Mouse (Mus musculus): ENCODE data around the gene Fpr3. TPM values are rescaled to one million over a fixed set of nuclear protein-coding genes. Genes with fewer than 3 reads are reported as not detected.

The Fpr3 gene
- polyA plus RNA-seq, 2 experiments, result not detected

DNA sequence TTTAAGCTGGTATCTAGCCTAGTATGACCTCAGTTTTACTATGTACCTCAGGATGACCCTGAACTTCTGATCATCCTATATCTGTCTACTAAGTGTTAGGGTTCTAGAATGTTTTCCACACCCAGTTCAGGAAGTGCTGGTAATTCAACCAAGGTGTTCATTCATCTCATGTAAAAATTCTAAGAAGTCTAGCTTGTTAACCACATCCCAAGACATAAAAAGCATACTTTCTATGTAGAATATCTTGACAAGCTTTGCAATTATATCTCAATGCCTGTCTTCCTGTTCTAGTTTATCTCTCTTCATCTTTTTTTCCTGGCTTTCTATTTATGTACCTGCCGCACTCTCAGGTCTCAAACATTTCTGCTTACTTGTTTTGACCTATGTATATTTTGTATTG lies 117.1 kb downstream of the Fpr3 start:
- H3K9me3 ChIP-seq (ENCODE audit: control insufficient read depth, low read length), result no peaks in the 10 kb centered on the region
- H3K4me3 ChIP-seq (replicated peaks; ENCODE audit: low read length), result no peak overlapping the region

More for the DNA sequence above, 117.1 kb downstream of the Fpr3 start:
- 92% methylated on average over 1 of the region's 1 CpGs for WGBS
- Histone ChIP-seq H3K36me3 (ENCODE audit: control insufficient read depth, insufficient read depth, low read length) (no peaks in the 10 kb centered on the region), H3K4me2 (replicated peaks; ENCODE audit: low read depth, low read length, severe bottlenecking) (no peak overlapping the region), H3K4me1 (ENCODE audit: control insufficient read depth, insufficient read depth, low read length) (no peaks in the 10 kb centered on the region), H3K9ac (ENCODE audit: low read depth, low read length, severe bottlenecking) (no peak overlapping the region), H3K27ac (replicated peaks; ENCODE audit: low read depth, low read length) (no peak overlapping the region), H3K27me3 (ENCODE audit: control insufficient read depth, insufficient read depth, low read length) (no peaks in the 10 kb centered on the region)
- TF ChIP-seq POLR2A (IDR thresholded peaks at IDR 0.05; ENCODE audit: borderline replicate concordance, extremely low read depth, insufficient read depth, insufficient read length), result no peak
- DNase-seq (ENCODE audit: low spot score), result no peak
- no peak for ATAC-seq (ENCODE audit: low FRiP score, low read depth)

Other genes starting within 250 kb of the Fpr3 start
- gene Vmn2r90, start 184.1 kb upstream of the Fpr3 start, polyA plus RNA-seq (2012; rRNA removed), result 0.03 TPM in 1 of 2 replicates, not detected in the other
- not detected in 2 replicates for gene Vmn2r90, start 184.1 kb upstream of the Fpr3 start, polyA plus RNA-seq (2014; fragmentation: Nextera tagmentation; extraction: Ambion mirVana)
- gene Spaca6, start 60.7 kb upstream of the Fpr3 start, polyA plus RNA-seq (2012; rRNA removed), result 125 and 142 TPM in 2 replicates
- 23.6 and 32.5 TPM in 2 replicates for gene Spaca6, start 60.7 kb upstream of the Fpr3 start, polyA plus RNA-seq (2014; fragmentation: Nextera tagmentation; extraction: Ambion mirVana)
- gene Has1, start 32.6 kb upstream of the Fpr3 start, polyA plus RNA-seq (2012; rRNA removed), result 0.19 and 0.25 TPM in 2 replicates
- 1.6 and 2.2 TPM in 2 replicates for gene Has1, start 32.6 kb upstream of the Fpr3 start, polyA plus RNA-seq (2014; fragmentation: Nextera tagmentation; extraction: Ambion mirVana)
- 0.11 and 0.58 TPM in 2 replicates for gene Fpr1, start 3.9 kb upstream of the Fpr3 start, polyA plus RNA-seq (2012; rRNA removed)
- gene Fpr1, start 3.9 kb upstream of the Fpr3 start, polyA plus RNA-seq (2014; fragmentation: Nextera tagmentation; extraction: Ambion mirVana), result 0.23 TPM in 1 of 2 replicates, not detected in the other
- gene Fpr2, start within 50 bp of the Fpr3 start, polyA plus RNA-seq (2012; rRNA removed), result 0.14 and 0.27 TPM in 2 replicates
- gene Fpr2, start within 50 bp of the Fpr3 start, polyA plus RNA-seq (2014; fragmentation: Nextera tagmentation; extraction: Ambion mirVana), result 0.23 and 0.36 TPM in 2 replicates
- not detected in 2 replicates for gene Fpr-rs4, start 133.9 kb downstream of the Fpr3 start, polyA plus RNA-seq (2012; rRNA removed)
- gene Fpr-rs4, start 133.9 kb downstream of the Fpr3 start, polyA plus RNA-seq (2014; fragmentation: Nextera tagmentation; extraction: Ambion mirVana), result not detected in 2 replicates
- gene Vmn2r124, start 161.6 kb downstream of the Fpr3 start, polyA plus RNA-seq (2012; rRNA removed), result not detected in 2 replicates
- gene Vmn2r124, start 161.6 kb downstream of the Fpr3 start, polyA plus RNA-seq (2014; fragmentation: Nextera tagmentation; extraction: Ambion mirVana), result not detected in 2 replicates
- not detected in 2 replicates for gene Vmn2r91, start 197.2 kb downstream of the Fpr3 start, polyA plus RNA-seq (2012; rRNA removed)
- not detected in 2 replicates for gene Vmn2r91, start 197.2 kb downstream of the Fpr3 start, polyA plus RNA-seq (2014; fragmentation: Nextera tagmentation; extraction: Ambion mirVana)